Mouse (Mus musculus): ENCODE measurements around the gene Urgcp. TPM values are rescaled to one million over a fixed set of nuclear protein-coding genes. Genes with fewer than 3 reads are reported as not detected.

Urgcp gene
- total and polyA plus RNA-seq, 2 experiments from 2014 or later = 32.8 to 61.5 TPM

GRCm38 (mm10) chr11:5802457-5803217 is 40.5 kb upstream of the Urgcp start:
- no peak for TF ChIP-seq CTCF (IDR thresholded peaks at IDR 0.05; ENCODE audit: low read depth)
- Histone ChIP-seq H3K27ac (0 out of 2 replicates have a peak overlapping the region, but pooled peaks have one; percentile 11), H3K4me1 (ENCODE audit: insufficient read depth, low read length) (no peaks in the 10 kb centered on the region), H3K4me3 (ENCODE audit: low read length) (no peak overlapping the region), H3K27me3 (ENCODE audit: insufficient read depth, low read length) (no peaks in the 10 kb centered on the region), H3K9ac (replicated peaks; ENCODE audit: low read length) (no peak overlapping the region), H3K36me3 (ENCODE audit: insufficient read depth, low read length) (peaks cover 34% of the 10 kb centered on the region; the same call in 1 of the 2 replicates), H3K4me2 (ENCODE audit: low read depth, low read length) (no peak overlapping the region), H3K9me3 (ENCODE audit: low read length) (no peaks in the 10 kb centered on the region)
- ATAC-seq (no peak), DNase-seq (ENCODE audit: low spot score) (no peak)
- WGBS = 79% methylated on average over 8 of the region's 8 CpGs

GRCm38 (mm10) chr11:5802005-5802404 is 39.8 kb upstream of the Urgcp start:
- Histone ChIP-seq H3K9me3 (ENCODE audit: low read length) (no peaks in the 10 kb centered on the region), H3K4me1 (ENCODE audit: insufficient read depth, low read length) (no peaks in the 10 kb centered on the region), H3K27me3 (ENCODE audit: insufficient read depth, low read length) (no peaks in the 10 kb centered on the region), H3K4me2 (ENCODE audit: low read depth, low read length) (no peak overlapping the region), H3K4me3 (ENCODE audit: low read length) (no peak overlapping the region), H3K36me3 (ENCODE audit: insufficient read depth, low read length) (peaks cover 40% of the 10 kb centered on the region; the same call in 1 of the 2 replicates), H3K9ac (replicated peaks; ENCODE audit: low read length) (no peak overlapping the region), H3K27ac (no peak overlapping the region)
- ATAC-seq (no peak), DNase-seq (ENCODE audit: low spot score) (no peak)
- 67% methylated on average over 12 of the region's 12 CpGs for WGBS
- no peak for TF ChIP-seq CTCF (IDR thresholded peaks at IDR 0.05; ENCODE audit: low read depth)

GRCm38 (mm10) chr11:5801511-5801910 is 39.3 kb upstream of the Urgcp start:
- no peak overlapping the region for H3K4me3 ChIP-seq (ENCODE audit: low read length)
- 95% methylated on average over 16 of the region's 16 CpGs for WGBS
- H3K9ac ChIP-seq (replicated peaks; ENCODE audit: low read length) = no peak overlapping the region
- TF ChIP-seq CTCF (IDR thresholded peaks at IDR 0.05; ENCODE audit: low read depth) = no peak
- H3K36me3 ChIP-seq (ENCODE audit: insufficient read depth, low read length) = peaks cover 45% of the 10 kb centered on the region; the same call in 1 of the 2 replicates
- ATAC-seq (no peak), DNase-seq (ENCODE audit: low spot score) (no peak)
- no peaks in the 10 kb centered on the region for H3K9me3 ChIP-seq (ENCODE audit: low read length)
- no peaks in the 10 kb centered on the region for H3K4me1 ChIP-seq (ENCODE audit: insufficient read depth, low read length)
- H3K27me3 ChIP-seq (ENCODE audit: insufficient read depth, low read length) = no peaks in the 10 kb centered on the region
- no peak overlapping the region for H3K4me2 ChIP-seq (ENCODE audit: low read depth, low read length)
- H3K27ac ChIP-seq = no peak overlapping the region

- H3K9me3 ChIP-seq (ENCODE audit: low read length) = no peaks in the 10 kb centered on the region
- H3K4me1 ChIP-seq (ENCODE audit: insufficient read depth, low read length) = no peaks in the 10 kb centered on the region
- H3K9ac ChIP-seq (replicated peaks; ENCODE audit: low read length) = no peak overlapping the region
- no peak for ATAC-seq
- H3K4me2 ChIP-seq (ENCODE audit: low read depth, low read length) = no peak overlapping the region
- H3K27ac ChIP-seq = no peak overlapping the region
- 77% methylated on average over 17 of the region's 17 CpGs for WGBS
- peaks cover 57% of the 10 kb centered on the region for H3K36me3 ChIP-seq (ENCODE audit: insufficient read depth, low read length)
- no peak for DNase-seq (ENCODE audit: low spot score)
- no peak overlapping the region for H3K4me3 ChIP-seq (ENCODE audit: low read length)
- no peaks in the 10 kb centered on the region for H3K27me3 ChIP-seq (ENCODE audit: insufficient read depth, low read length)
- no peak for TF ChIP-seq CTCF (IDR thresholded peaks at IDR 0.05; ENCODE audit: low read depth)
Observed at GRCm38 (mm10) chr11:5799621-5800490, 37.7 kb upstream of the Urgcp start.

GRCm38 (mm10) chr11:5797928-5798327 is 35.8 kb upstream of the Urgcp start:
- WGBS = 90% methylated on average over 5 of the region's 5 CpGs
- Histone ChIP-seq H3K9me3 (ENCODE audit: low read length) (no peaks in the 10 kb centered on the region), H3K9ac (replicated peaks; ENCODE audit: low read length) (no peak overlapping the region), H3K4me1 (ENCODE audit: insufficient read depth, low read length) (no peaks in the 10 kb centered on the region), H3K36me3 (ENCODE audit: insufficient read depth, low read length) (peaks cover 74% of the 10 kb centered on the region), H3K27ac (no peak overlapping the region), H3K4me2 (ENCODE audit: low read depth, low read length) (no peak overlapping the region), H3K4me3 (ENCODE audit: low read length) (no peak overlapping the region), H3K27me3 (ENCODE audit: insufficient read depth, low read length) (no peaks in the 10 kb centered on the region)
- DNase-seq (ENCODE audit: low spot score) = no peak
- no peak for ATAC-seq
- no peak for TF ChIP-seq CTCF (IDR thresholded peaks at IDR 0.05; ENCODE audit: low read depth)

- Histone ChIP-seq H3K4me1 (ENCODE audit: insufficient read depth, low read length) (no peaks in the 10 kb centered on the region), H3K27me3 (ENCODE audit: insufficient read depth, low read length) (no peaks in the 10 kb centered on the region), H3K9ac (replicated peaks; ENCODE audit: low read length) (no peak overlapping the region), H3K9me3 (ENCODE audit: low read length) (no peaks in the 10 kb centered on the region), H3K36me3 (ENCODE audit: insufficient read depth, low read length) (peaks cover 79% of the 10 kb centered on the region), H3K4me3 (ENCODE audit: low read length) (no peak overlapping the region), H3K4me2 (ENCODE audit: low read depth, low read length) (no peak overlapping the region), H3K27ac (no peak overlapping the region)
- 77% methylated on average over 11 of the region's 11 CpGs for WGBS
- DNase-seq (ENCODE audit: low spot score) = no peak
- no peak for TF ChIP-seq CTCF (IDR thresholded peaks at IDR 0.05; ENCODE audit: low read depth)
- no peak for ATAC-seq
Observed at GRCm38 (mm10) chr11:5797371-5797770, 35.2 kb upstream of the Urgcp start.

All from hindbrain, postnatal 0 days (tissue).